Mouse (Mus musculus) limb, embryonic 13.5 days (tissue): ENCODE data around the gene Nav2. TPM values are rescaled to one million over a fixed set of nuclear protein-coding genes. Genes with fewer than 3 reads are reported as not detected.

ENCODE experiments used
- ATAC-seq: fragments of 200-750 bp; cut with Nextera tagmentation; 2 replicates; pipeline ENCODE4 v1.8.0; 2017; ENCODE audit warnings: low read depth, moderate number of reproducible peaks, moderate TSS enrichment; ENCODE audit not compliant: low FRiP score
- H3K27ac ChIP-seq: fragments of 300-500 bp; sonication (generic); 2 replicates; pipeline ENCODE4 v1.5.1; 2015; ENCODE audit warnings: inconsistent platforms, mild to moderate bottlenecking, moderate library complexity
- H3K27me3 ChIP-seq: fragments of 300-500 bp; sonication (generic); 2 replicates; pipeline ENCODE4 v1.6.1; 2015; ENCODE audit warnings: mild to moderate bottlenecking, inconsistent platforms
- H3K36me3 ChIP-seq: fragments of 300-500 bp; sonication (generic); 2 replicates; pipeline ENCODE4 v1.6.1; 2015; ENCODE audit warnings: inconsistent platforms, mild to moderate bottlenecking, moderate library complexity
- H3K4me1 ChIP-seq: fragments of 300-500 bp; sonication (generic); 2 replicates; pipeline ENCODE4 v1.6.1; 2015; ENCODE audit warnings: inconsistent platforms
- H3K4me2 ChIP-seq: fragments of 300-500 bp; sonication (generic); replicated peaks from 2 replicates; pipeline ENCODE4 v1.6.1; 2015; ENCODE audit warnings: inconsistent platforms, mild to moderate bottlenecking, moderate library complexity
- H3K4me3 ChIP-seq: fragments of 300-500 bp; sonication (generic); 2 replicates; pipeline ENCODE4 v1.5.1; 2015; ENCODE audit warnings: moderate library complexity, mild to moderate bottlenecking, inconsistent platforms
- H3K9ac ChIP-seq: fragments of 300-500 bp; sonication (generic); 2 replicates; pipeline ENCODE4 v1.6.1; 2015; ENCODE audit warnings: mild to moderate bottlenecking, inconsistent platforms
- H3K9me3 ChIP-seq: fragments of 300-500 bp; sonication (generic); 2 replicates; pipeline ENCODE4 v1.6.1; 2016; ENCODE audit warnings: inconsistent platforms
- WGBS: fragments of 180-500 bp; shearing (Covaris S2); methylation state at CpG from one replicate; pipeline ENCODE4 v1.1.7; 2015; 5-methylcytosine and 5-hydroxymethylcytosine counted together
- polyA plus RNA-seq: library from polyadenylated mRNA; unstranded; fragments of >200 nt; fragmentation: Nextera tagmentation; extraction: Ambion mirVana; gene quantifications from 2 replicates; pipeline ENCODE4 v1.2.1, GENCODE M21; 2015

The Nav2 gene
- polyA plus RNA-seq, 1 experiment from 2014 or later = 17.4 TPM

DNA sequence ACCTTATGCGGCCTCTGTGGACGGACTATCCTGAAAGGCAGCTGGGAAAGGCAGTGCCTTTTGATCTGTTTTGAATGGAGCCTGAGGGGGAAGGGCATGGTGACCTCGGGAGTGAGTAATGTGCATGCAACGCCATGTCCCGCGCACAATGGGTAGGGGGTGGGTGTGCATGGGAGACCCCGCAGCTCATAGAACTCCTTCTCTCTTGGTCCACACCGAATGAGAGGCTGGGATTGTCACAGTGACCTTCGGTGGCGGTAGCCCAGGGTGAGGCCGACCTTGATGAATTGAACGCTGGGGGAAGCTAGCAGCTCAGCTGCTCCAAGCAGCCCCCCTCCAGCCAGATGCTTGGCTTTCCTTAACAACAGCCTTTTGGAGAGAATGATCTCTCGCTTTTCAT lies 86.7 kb downstream of the Nav2 start:
- ATAC-seq = no peak
- H3K27me3 ChIP-seq = peaks cover 32% of the 10 kb centered on the region
- H3K9ac ChIP-seq = no peak overlapping the region
- peaks cover 9% of the 10 kb centered on the region for H3K4me1 ChIP-seq
- H3K9me3 ChIP-seq = no peaks in the 10 kb centered on the region
- no peak overlapping the region for H3K27ac ChIP-seq
- H3K4me3 ChIP-seq = no peak overlapping the region
- no peaks in the 10 kb centered on the region for H3K36me3 ChIP-seq
- no peak overlapping the region for H3K4me2 ChIP-seq
- 11% methylated on average over 13 of the region's 13 CpGs for WGBS

DNA sequence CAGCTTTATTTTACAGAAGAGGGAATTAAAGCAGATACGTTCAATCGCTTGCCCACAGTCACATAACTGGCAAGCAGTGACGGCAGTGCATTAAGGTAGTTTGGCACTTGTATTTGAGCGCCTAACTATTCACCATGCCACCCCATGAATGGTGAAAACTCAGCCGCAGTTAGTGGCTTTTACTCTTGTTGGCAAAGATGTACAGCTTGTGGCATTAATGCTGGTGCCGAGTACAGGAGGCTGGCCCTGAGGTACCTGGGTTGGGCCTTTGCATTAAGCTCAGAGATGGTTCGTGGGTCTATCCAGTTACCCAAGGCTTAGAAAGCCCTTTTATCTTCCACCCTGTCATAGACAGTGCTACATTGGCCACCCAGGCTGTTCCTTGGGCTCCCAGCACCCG lies 87.2 kb downstream of the Nav2 start:
- Histone ChIP-seq H3K4me3 (no peak overlapping the region), H3K4me1 (peaks cover 9% of the 10 kb centered on the region), H3K4me2 (no peak overlapping the region), H3K27ac (no peak overlapping the region), H3K9ac (no peak overlapping the region), H3K36me3 (no peaks in the 10 kb centered on the region), H3K27me3 (peaks cover 32% of the 10 kb centered on the region), H3K9me3 (no peaks in the 10 kb centered on the region)
- 65% methylated on average over 8 of the region's 8 CpGs for WGBS
- ATAC-seq = no peak

DNA sequence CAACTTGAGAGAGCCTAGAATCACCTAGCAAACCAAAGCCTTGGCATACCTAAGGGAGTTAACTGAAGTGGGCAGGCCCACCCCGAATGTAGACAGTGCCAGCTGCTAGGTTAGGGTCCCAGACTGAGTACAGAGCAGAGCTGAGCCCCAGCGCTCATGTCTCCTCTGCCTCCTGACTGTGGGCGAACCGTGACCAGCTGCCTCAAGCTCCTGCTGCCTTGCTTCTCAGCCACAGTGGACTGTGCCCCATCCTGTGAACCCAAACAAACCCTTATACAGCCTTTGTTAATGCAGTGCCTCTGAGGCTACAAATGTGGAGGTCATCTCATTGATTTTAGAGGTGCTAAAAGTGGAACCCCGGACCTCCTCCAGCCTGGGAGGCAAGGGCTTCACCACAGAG lies 88.3 kb downstream of the Nav2 start:
- Histone ChIP-seq H3K4me3 (no peak overlapping the region), H3K36me3 (no peaks in the 10 kb centered on the region), H3K9ac (no peak overlapping the region), H3K27ac (no peak overlapping the region), H3K4me1 (peaks cover 9% of the 10 kb centered on the region), H3K27me3 (peaks cover 32% of the 10 kb centered on the region), H3K4me2 (no peak overlapping the region), H3K9me3 (no peaks in the 10 kb centered on the region)
- ATAC-seq = no peak
- 69% methylated on average over 5 of the region's 5 CpGs for WGBS

DNA sequence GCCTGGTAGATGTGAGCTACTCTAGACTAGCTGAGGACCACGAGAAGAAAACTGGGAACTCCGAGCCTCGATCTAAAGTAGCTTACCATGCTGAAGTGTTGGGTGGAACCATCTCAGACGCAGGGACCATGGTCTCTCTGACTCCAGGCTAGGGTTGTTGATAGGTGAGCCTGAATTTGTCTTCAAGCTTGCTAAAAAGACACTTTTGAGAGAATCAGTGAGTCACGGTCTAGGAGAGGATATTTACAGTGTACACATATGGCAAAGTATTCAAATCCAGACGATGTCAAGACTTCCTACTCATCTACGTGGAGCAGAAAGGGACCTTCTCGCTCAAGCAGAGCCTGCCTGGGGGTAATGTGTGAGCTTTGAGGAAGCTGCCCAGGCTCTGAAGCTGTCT lies 89.6 kb downstream of the Nav2 start:
- H3K4me3 ChIP-seq = no peak overlapping the region
- peaks cover 13% of the 10 kb centered on the region for H3K4me1 ChIP-seq
- WGBS = 85% methylated on average over 8 of the region's 8 CpGs
- H3K27me3 ChIP-seq = peaks cover 31% of the 10 kb centered on the region
- H3K4me2 ChIP-seq = no peak overlapping the region
- no peak overlapping the region for H3K27ac ChIP-seq
- H3K36me3 ChIP-seq = no peaks in the 10 kb centered on the region
- ATAC-seq = no peak
- no peaks in the 10 kb centered on the region for H3K9me3 ChIP-seq
- H3K9ac ChIP-seq = no peak overlapping the region

DNA sequence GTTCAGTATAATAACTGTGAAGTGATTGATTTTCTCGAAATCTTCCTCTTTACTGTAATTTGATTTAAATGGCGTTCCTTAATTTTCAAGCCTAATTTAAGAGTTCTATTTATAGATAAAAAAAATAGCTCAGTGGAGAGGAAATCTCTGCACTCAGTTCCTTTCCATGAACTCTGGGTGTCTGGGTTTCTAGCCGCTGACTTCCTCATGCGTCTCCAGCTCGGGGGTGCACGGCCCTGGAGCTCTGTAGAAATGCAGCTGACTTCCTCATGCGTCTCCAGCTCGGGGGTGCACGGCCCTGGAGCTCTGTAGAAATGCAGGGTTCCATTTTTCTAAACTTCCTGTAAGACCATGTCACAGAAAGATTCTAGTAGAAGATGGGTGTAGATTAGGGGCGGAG lies 90.1 kb downstream of the Nav2 start:
- Histone ChIP-seq H3K9ac (no peak overlapping the region), H3K4me1 (peaks cover 17% of the 10 kb centered on the region), H3K36me3 (no peaks in the 10 kb centered on the region), H3K27ac (no peak overlapping the region), H3K9me3 (no peaks in the 10 kb centered on the region), H3K4me3 (no peak overlapping the region), H3K4me2 (no peak overlapping the region), H3K27me3 (peaks cover 31% of the 10 kb centered on the region)
- ATAC-seq = no peak
- 76% methylated on average over 10 of the region's 10 CpGs for WGBS

DNA sequence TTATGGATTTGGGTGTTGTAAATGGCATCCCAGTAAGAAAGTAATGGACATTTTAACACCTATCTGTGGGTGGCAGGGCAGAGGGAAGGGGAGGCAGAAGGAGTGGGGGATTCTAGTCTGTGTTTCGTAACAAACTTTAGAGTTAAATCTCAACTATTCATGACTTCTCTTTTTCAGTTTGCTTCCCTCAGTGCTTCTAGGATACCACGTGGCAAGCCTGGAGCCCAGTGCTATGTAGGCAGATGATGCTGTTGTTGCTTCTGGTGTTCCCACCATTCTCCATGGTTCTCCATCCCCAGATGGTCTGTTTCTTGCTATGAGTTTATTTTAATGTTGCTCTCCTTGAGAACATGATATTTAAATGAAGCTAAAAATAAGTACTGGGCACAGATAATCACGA lies 92.3 kb downstream of the Nav2 start:
- WGBS = 69% methylated on average over 3 of the region's 3 CpGs

DNA sequence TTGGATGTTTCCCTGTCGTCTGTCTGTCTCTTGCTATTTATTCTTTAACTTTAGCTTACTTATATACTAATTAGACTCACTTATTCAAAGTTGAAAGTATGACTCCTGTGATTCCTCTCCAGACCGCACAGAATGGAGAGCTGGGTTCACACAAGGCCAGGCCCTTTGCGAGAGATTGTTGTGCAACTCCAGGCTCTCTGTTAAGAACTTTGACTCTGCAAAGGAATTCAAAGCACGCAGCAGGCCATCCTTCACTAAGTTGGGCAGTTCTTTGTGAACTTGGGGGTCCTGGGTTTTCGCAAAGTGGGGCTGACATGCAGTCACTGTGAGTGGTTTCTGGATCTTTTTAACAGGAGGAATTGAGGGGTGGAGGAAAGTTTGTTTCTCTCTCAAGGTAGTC lies 95.9 kb downstream of the Nav2 start:
- ATAC-seq = no peak
- WGBS = 69% methylated on average over 5 of the region's 5 CpGs
- no peak overlapping the region for H3K4me2 ChIP-seq
- H3K9ac ChIP-seq = no peak overlapping the region
- H3K4me3 ChIP-seq = no peak overlapping the region
- H3K36me3 ChIP-seq = no peaks in the 10 kb centered on the region
- H3K27me3 ChIP-seq = peaks cover 14% of the 10 kb centered on the region
- peaks cover 11% of the 10 kb centered on the region; the same call in 1 of the 2 replicates for H3K4me1 ChIP-seq
- H3K9me3 ChIP-seq = no peaks in the 10 kb centered on the region
- H3K27ac ChIP-seq = no peak overlapping the region

More for the DNA sequence above, 92.3 kb downstream of the Nav2 start:
- H3K9me3 ChIP-seq = no peaks in the 10 kb centered on the region
- H3K4me2 ChIP-seq = no peak overlapping the region
- no peak for ATAC-seq
- no peak overlapping the region for H3K9ac ChIP-seq
- H3K27ac ChIP-seq = no peak overlapping the region
- H3K27me3 ChIP-seq = peaks cover 16% of the 10 kb centered on the region
- H3K4me3 ChIP-seq = no peak overlapping the region
- H3K36me3 ChIP-seq = no peaks in the 10 kb centered on the region
- H3K4me1 ChIP-seq = peaks cover 8% of the 10 kb centered on the region

DNA sequence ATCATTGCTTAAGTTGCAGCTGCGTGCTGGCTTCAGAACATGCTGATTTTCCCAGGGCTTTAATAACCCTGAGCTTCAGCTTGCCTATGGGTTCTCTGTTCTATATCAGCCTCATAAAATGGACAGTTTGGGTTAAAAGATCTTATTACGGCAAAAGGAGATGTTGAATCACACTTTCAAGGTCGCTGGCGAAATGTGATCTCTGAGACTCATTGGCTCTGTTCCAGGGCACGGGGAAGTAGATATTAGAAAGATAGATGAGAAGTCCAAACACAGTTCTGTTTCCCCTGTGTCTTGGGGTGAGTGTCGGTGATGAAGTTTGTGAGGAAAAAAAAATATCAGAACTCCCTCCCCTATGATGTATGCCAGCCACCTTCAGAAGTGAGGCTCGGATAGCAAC lies 98.4 kb downstream of the Nav2 start:
- ATAC-seq = 0 out of 2 replicates have a peak, but pooled peaks have one; percentile 40
- Histone ChIP-seq H3K4me2 (no peak overlapping the region), H3K27me3 (peaks cover 33% of the 10 kb centered on the region), H3K9me3 (no peaks in the 10 kb centered on the region), H3K36me3 (no peaks in the 10 kb centered on the region), H3K9ac (no peak overlapping the region), H3K4me3 (no peak overlapping the region), H3K4me1 (peaks cover 11% of the 10 kb centered on the region; the same call in 1 of the 2 replicates), H3K27ac (peak overlapping the region; percentile 28; the same call in 1 of the 2 replicates)
- WGBS = 45% methylated on average over 7 of the region's 7 CpGs

DNA sequence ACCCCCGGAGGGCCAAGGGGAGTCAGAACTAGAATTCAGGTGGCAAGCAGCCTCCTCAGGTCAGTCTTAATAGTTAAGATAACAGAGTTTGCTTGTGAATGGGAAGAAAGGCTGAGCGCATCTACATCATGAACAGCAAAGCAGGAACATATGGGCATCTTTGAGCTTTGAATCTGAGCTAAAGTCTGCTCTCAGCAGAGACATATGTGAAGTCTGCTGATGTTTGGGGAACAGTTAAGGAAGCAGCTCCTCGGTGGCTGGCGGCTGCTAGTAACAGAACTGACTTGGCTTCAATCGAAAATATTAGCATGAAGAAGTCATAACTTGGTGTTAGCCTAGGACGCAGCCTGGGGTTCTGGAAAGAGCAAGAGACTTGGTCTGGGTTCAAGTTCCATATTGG lies 102.2 kb downstream of the Nav2 start:
- no peaks in the 10 kb centered on the region for H3K36me3 ChIP-seq
- H3K27ac ChIP-seq = no peak overlapping the region
- H3K4me1 ChIP-seq = peaks cover 18% of the 10 kb centered on the region; the same call in 1 of the 2 replicates
- no peak overlapping the region for H3K4me3 ChIP-seq
- no peak overlapping the region for H3K4me2 ChIP-seq
- H3K27me3 ChIP-seq = peaks cover 47% of the 10 kb centered on the region
- no peak for ATAC-seq
- WGBS = 85% methylated on average over 6 of the region's 6 CpGs
- no peaks in the 10 kb centered on the region for H3K9me3 ChIP-seq
- no peak overlapping the region for H3K9ac ChIP-seq

DNA sequence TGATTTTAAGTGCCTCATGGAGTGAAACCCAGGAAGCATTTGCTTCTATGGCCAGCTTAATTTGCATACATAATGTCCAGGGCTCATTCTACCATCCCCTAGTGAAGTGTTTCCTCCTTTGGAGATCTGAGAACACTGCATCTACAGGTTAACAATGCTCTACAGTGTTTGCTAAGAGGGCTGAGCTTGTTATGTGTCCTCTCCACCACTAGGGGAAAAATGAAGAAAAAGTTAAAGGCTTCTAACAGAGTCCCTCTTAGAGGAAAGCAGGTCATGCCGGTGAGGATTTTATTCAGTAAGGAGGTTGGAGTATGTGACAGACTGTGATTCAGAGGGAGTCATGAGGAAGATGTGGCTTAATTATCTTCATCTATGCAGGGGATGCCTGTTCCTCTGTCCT lies 103.5 kb downstream of the Nav2 start:
- no peaks in the 10 kb centered on the region for H3K9me3 ChIP-seq
- H3K36me3 ChIP-seq = no peaks in the 10 kb centered on the region
- peaks cover 16% of the 10 kb centered on the region; the same call in 1 of the 2 replicates for H3K4me1 ChIP-seq
- H3K4me2 ChIP-seq = no peak overlapping the region
- peaks cover 58% of the 10 kb centered on the region for H3K27me3 ChIP-seq
- no peak overlapping the region for H3K9ac ChIP-seq
- H3K4me3 ChIP-seq = no peak overlapping the region
- WGBS = 69% methylated on average over 1 of the region's 1 CpGs
- no peak overlapping the region for H3K27ac ChIP-seq
- no peak for ATAC-seq

DNA sequence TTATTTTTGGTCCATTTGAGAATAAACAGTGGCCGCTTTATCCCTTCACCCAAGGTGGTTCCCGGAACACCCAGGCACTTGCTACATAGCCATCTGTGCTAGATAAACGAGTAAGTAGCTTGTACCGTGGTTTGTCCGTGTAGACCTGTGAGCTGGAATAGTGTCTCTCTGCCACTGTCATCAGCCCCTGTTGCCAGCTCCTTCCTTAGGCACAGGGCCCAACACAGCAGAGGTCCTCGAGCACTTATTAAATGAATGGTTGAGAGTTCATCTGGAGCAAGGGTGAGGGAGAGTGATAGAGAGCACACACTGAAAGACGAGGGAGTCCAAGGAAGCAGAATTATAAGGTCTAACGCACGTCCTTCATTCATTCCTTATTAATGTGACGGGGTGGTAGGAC lies 106.0 kb downstream of the Nav2 start:
- H3K27me3 ChIP-seq = peaks cover 57% of the 10 kb centered on the region
- H3K27ac ChIP-seq = no peak overlapping the region
- H3K4me3 ChIP-seq = no peak overlapping the region
- no peak overlapping the region for H3K4me2 ChIP-seq
- peaks cover 16% of the 10 kb centered on the region; the same call in 1 of the 2 replicates for H3K4me1 ChIP-seq
- no peak overlapping the region for H3K9ac ChIP-seq
- no peak for ATAC-seq
- H3K9me3 ChIP-seq = no peaks in the 10 kb centered on the region
- H3K36me3 ChIP-seq = no peaks in the 10 kb centered on the region
- WGBS = 80% methylated on average over 10 of the region's 10 CpGs

DNA sequence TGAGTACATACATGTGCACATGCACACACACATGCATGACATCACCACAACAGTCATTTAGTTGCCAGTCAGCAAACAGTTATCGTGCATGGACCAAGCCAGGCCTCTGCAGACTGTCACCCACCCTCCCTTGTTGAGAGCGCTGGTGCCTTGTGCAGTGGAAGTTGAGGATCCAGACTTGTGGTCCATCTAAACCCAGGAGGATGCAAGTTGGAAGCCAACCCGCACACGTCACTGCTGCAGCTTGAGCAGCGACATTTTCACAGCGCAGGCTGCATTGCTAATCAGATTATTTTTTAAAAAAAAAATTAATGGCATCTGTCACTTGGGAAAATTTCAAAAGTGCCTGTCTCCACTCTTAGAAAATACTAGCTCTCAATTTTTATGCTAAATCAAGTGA lies 106.8 kb downstream of the Nav2 start:
- Histone ChIP-seq H3K4me2 (no peak overlapping the region), H3K27ac (no peak overlapping the region), H3K36me3 (no peaks in the 10 kb centered on the region), H3K9ac (no peak overlapping the region), H3K9me3 (no peaks in the 10 kb centered on the region), H3K27me3 (peaks cover 49% of the 10 kb centered on the region), H3K4me3 (no peak overlapping the region), H3K4me1 (peaks cover 16% of the 10 kb centered on the region; the same call in 1 of the 2 replicates)
- WGBS = 86% methylated on average over 6 of the region's 6 CpGs
- no peak for ATAC-seq

DNA sequence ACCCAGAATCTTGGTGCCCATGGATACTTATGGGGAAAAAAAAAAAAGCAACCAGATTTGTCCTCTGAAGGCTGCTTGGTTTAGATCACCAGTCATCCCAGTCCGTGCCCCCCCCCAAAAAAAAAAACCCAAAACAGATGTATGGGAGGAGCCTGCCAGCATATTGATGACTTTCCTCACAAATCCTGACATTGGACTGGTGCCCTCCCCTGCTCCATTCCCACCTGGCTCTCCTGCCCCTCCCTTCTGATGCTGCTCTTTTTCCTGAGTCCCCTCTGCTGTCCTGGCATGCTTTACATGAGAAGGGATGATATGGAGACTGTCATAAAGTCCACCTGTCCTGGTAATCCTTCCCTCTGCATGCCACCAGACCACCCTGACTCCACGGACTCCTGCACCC lies 107.6 kb downstream of the Nav2 start:
- H3K4me1 ChIP-seq = peaks cover 16% of the 10 kb centered on the region; the same call in 1 of the 2 replicates
- ATAC-seq = no peak
- WGBS = 52% methylated on average over 2 of the region's 2 CpGs
- peaks cover 41% of the 10 kb centered on the region for H3K27me3 ChIP-seq
- H3K27ac ChIP-seq = no peak overlapping the region
- no peaks in the 10 kb centered on the region for H3K9me3 ChIP-seq
- H3K36me3 ChIP-seq = no peaks in the 10 kb centered on the region
- H3K9ac ChIP-seq = no peak overlapping the region
- H3K4me3 ChIP-seq = no peak overlapping the region
- no peak overlapping the region for H3K4me2 ChIP-seq
